Mouse (Mus musculus) liver, postnatal 0 days (tissue): Measurements from ENCODE around the gene Gm8257. TPM values are rescaled to one million over a fixed set of nuclear protein-coding genes. Genes with fewer than 3 reads are reported as not detected.
"Not testable (repeated sequence)": the region's sequence is repeated elsewhere in the genome, so short reads cannot be mapped to it uniquely, and the experiment has no call there.

ENCODE experiments used
- ATAC-seq: fragments of 200-750 bp; cut with Nextera tagmentation; 2 replicates; pipeline ENCODE4 v1.8.0; 2017; ENCODE audit warnings: mild to moderate bottlenecking, moderate library complexity
- DNase-seq: peaks from one replicate; pipeline ENCODE4 v3.0.0-alpha.2; 2016
- H3K27ac ChIP-seq: fragments of 300-500 bp; sonication (generic); 2 replicates; pipeline ENCODE4 v1.5.1; 2014; ENCODE audit warnings: antibody characterized with exemption, moderate library complexity, mild to moderate bottlenecking, low read depth
- H3K27me3 ChIP-seq: fragments of 300-500 bp; sonication (generic); 2 replicates; pipeline ENCODE4 v1.6.1; 2014; ENCODE audit warnings: low read length, control low read depth, mixed read lengths; ENCODE audit not compliant: insufficient read depth
- H3K36me3 ChIP-seq: fragments of 300-500 bp; sonication (generic); replicated peaks from 2 replicates; pipeline ENCODE4 v1.6.1; 2014; ENCODE audit warnings: mild to moderate bottlenecking, control low read depth, low read length, moderate library complexity, mixed read lengths; ENCODE audit not compliant: insufficient read depth
- H3K4me1 ChIP-seq: fragments of 300-500 bp; sonication (generic); 2 replicates; pipeline ENCODE4 v1.6.1; 2014; ENCODE audit warnings: antibody characterized with exemption, mild to moderate bottlenecking, control low read depth; ENCODE audit not compliant: insufficient read depth
- H3K4me2 ChIP-seq: fragments of 300-500 bp; sonication (generic); 2 replicates; pipeline ENCODE4 v1.6.1; 2014; ENCODE audit warnings: low read depth, mild to moderate bottlenecking, low read length, moderate library complexity, mixed read lengths
- H3K4me3 ChIP-seq: fragments of 300-500 bp; sonication (generic); 2 replicates; pipeline ENCODE4 v1.5.1; 2014; ENCODE audit warnings: low read depth, low read length
- H3K9ac ChIP-seq: fragments of 300-500 bp; sonication (generic); replicated peaks from 2 replicates; pipeline ENCODE4 v1.6.1; 2014; ENCODE audit warnings: mild to moderate bottlenecking, moderate library complexity
- H3K9me3 ChIP-seq: fragments of 300-500 bp; sonication (generic); 2 replicates; pipeline ENCODE4 v1.6.1; 2016; ENCODE audit warnings: mild to moderate bottlenecking, control low read depth, low read length, mixed read lengths
- CTCF ChIP-seq: sonication (generic); IDR thresholded peaks from 2 replicates; pipeline ENCODE4 v1.5.1; 2016; ENCODE audit warnings: antibody characterized with exemption, low read depth
- EP300 ChIP-seq: IDR thresholded peaks from 2 replicates; pipeline ENCODE4 v1.6.1; 2016; ENCODE audit warnings: antibody characterized with exemption, low read depth, mild to moderate bottlenecking
- WGBS: fragments of 180-500 bp; shearing (Covaris S2); extraction: QIAGEN DNeasy Blood & Tissue Kit; methylation state at CpG from one replicate; pipeline ENCODE4 v1.1.7; 2014; ENCODE audit not compliant: insufficient replicate concordance; 5-methylcytosine and 5-hydroxymethylcytosine counted together
- polyA plus RNA-seq: library from polyadenylated mRNA; unstranded; fragments of >200 nt; fragmentation: Nextera tagmentation; extraction: Ambion mirVana; gene quantifications from 2 replicates; pipeline ENCODE4 v1.2.1, GENCODE M21; 2015

Gm8257 gene
- not detected in 2 replicates for polyA plus RNA-seq

- ATAC-seq, H3K9ac ChIP-seq, DNase-seq, H3K36me3 ChIP-seq, H3K4me3 ChIP-seq, H3K4me2 ChIP-seq, H3K27me3 ChIP-seq, H3K4me1 ChIP-seq, H3K9me3 ChIP-seq, H3K27ac ChIP-seq: not testable (repeated sequence)
- WGBS, result 45% methylated on average over 3 of the region's 3 CpGs
Measured at GRCm38 (mm10) chr14:44706356-44706755, at the start of gene Gm8257. Gm8257 (minus strand) TSS chr14:44706456.

- H3K4me2 ChIP-seq, result no peak within 1 kb of the TSS
- H3K9ac ChIP-seq, result no peak within 1 kb of the TSS
- no peak for TF ChIP-seq CTCF
- TF ChIP-seq EP300, result no peak
- H3K4me1 ChIP-seq, result no peaks in the 10 kb centered on the region
- no peak for ATAC-seq
- no peak within 1 kb of the TSS for H3K4me3 ChIP-seq
- H3K27ac ChIP-seq, result no peak within 1 kb of the TSS
- H3K27me3 ChIP-seq, result no peaks in the 10 kb centered on the region
- DNase-seq, result no peak
- no peaks in the 10 kb centered on the region for H3K36me3 ChIP-seq
- H3K9me3 ChIP-seq, result no peaks in the 10 kb centered on the region
- 73% methylated on average over 3 of the region's 3 CpGs for WGBS
Measured at GRCm38 (mm10) chr14:44750240-44750639, 44.0 kb upstream of the Gm8257 start, which contains the start of gene Gm8267. Gm8267 (minus strand) TSS chr14:44750340.

- H3K4me1 ChIP-seq, H3K9me3 ChIP-seq, H3K27ac ChIP-seq, H3K9ac ChIP-seq, H3K4me2 ChIP-seq, H3K27me3 ChIP-seq, H3K4me3 ChIP-seq, DNase-seq, H3K36me3 ChIP-seq, ATAC-seq: not testable (repeated sequence)
- WGBS, result 70% methylated on average over 1 of the region's 1 CpGs
- TF ChIP-seq CTCF, result peak; percentile 23; the same call in 1 of the 2 replicates
Measured at GRCm38 (mm10) chr14:44742789-44743188, 36.5 kb upstream of the Gm8257 start.

GRCm38 (mm10) chr14:44730711-44731110, 24.5 kb upstream of the Gm8257 start:
- not testable (repeated sequence) for DNase-seq, H3K9me3 ChIP-seq, H3K4me1 ChIP-seq, H3K27me3 ChIP-seq, H3K4me2 ChIP-seq, H3K36me3 ChIP-seq, ATAC-seq, H3K4me3 ChIP-seq, H3K9ac ChIP-seq, H3K27ac ChIP-seq

- H3K4me2 ChIP-seq, DNase-seq, H3K4me1 ChIP-seq, H3K36me3 ChIP-seq, ATAC-seq, H3K4me3 ChIP-seq, H3K27ac ChIP-seq, H3K27me3 ChIP-seq, H3K9ac ChIP-seq, H3K9me3 ChIP-seq: not testable (repeated sequence)
- 65% methylated on average over 4 of the region's 4 CpGs for WGBS
Measured at GRCm38 (mm10) chr14:44627737-44628136, 78.5 kb downstream of the Gm8257 start, which contains the start of gene Gm5624. Gm5624 (minus strand) TSS chr14:44627938.

Other genes with a start within 250 kb of the Gm8257 start
- gene BC061237, start 214.0 kb downstream of the Gm8257 start, polyA plus RNA-seq, result not detected in 2 replicates
- not detected in 2 replicates for gene Gm17093, start 188.2 kb downstream of the Gm8257 start, polyA plus RNA-seq
- not detected in 2 replicates for gene Gm8247, start 123.3 kb downstream of the Gm8257 start, polyA plus RNA-seq
- gene Gm5624, start 78.5 kb downstream of the Gm8257 start, polyA plus RNA-seq, result not detected in 2 replicates
- gene Gm8267, start 43.9 kb upstream of the Gm8257 start, polyA plus RNA-seq, result not detected in 2 replicates
- not detected in 2 replicates for gene Ptgdr, start 152.9 kb upstream of the Gm8257 start, polyA plus RNA-seq